Mouse (Mus musculus) activated CD4-positive, CD25-positive, alpha-beta regulatory T cell, adult 4 months (primary cell): Measurements from ENCODE around the gene Olfr1148. TPM values are rescaled to one million over a fixed set of nuclear protein-coding genes. Genes with fewer than 3 reads are reported as not detected.

Experiments used
- ATAC-seq: one replicate; pipeline ENCODE4 v1.8.0; 2017
- polyA plus RNA-seq, 2 experiments: library from polyadenylated mRNA; unstranded; fragments of 100-300 nt; shearing (Covaris generic); gene quantifications; one replicate each; pipeline ENCODE4 v1.2.1; 2017

Olfr1148 gene
- polyA plus RNA-seq: not detected

- no peak for ATAC-seq
Measured at GRCm38 (mm10) chr2:87830233-87830632, at the start of gene Olfr1148. Gene Olfr1148, plus strand, starts transcription at chr2:87830533.

DNA sequence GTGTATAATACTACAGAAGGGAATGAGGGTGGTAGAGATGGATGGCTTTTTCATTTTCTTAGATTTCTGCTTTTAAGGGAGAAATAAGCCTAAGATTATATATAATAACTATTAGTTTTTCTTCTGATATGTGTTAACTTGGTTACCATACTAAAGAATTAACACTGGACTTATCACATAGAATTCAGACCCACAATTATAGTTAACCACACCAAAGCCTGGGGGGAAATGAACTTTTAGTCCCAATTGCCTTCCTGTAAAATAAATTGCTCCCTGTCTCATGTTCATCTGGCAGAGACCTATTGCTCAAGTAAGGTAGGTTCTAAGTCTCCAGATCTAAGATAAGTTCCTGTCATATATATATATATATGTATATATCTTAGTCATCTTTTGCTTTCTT, 30.0 kb upstream of the Olfr1148 start, which contains the start of gene Olfr1143:
TSS of gene Olfr1143 (plus strand) at position 301 of the 400 bp plus-strand sequence.
- no peak for ATAC-seq

DNA sequence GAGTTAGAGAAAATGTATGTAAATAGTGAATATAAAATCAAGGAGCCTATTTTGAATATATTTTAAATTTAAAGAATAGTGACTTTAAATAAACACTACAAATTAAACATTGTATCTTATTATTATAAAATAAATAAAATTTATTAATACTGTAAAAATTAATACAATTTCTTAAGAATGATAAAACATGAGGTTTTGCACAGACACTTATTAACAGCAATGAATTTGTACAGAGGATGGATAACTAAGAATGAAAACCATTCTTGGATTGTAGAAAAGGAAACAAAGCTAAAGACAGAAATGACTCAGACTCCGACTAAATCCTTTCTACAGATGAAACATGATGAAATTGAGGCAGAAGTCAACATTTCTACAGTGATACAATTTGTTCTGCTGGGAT, 20.8 kb upstream of the Olfr1148 start, which contains the start of gene Olfr1145:
TSS of gene Olfr1145 (plus strand) at position 301 of the 400 bp plus-strand sequence.
- ATAC-seq: no peak

DNA sequence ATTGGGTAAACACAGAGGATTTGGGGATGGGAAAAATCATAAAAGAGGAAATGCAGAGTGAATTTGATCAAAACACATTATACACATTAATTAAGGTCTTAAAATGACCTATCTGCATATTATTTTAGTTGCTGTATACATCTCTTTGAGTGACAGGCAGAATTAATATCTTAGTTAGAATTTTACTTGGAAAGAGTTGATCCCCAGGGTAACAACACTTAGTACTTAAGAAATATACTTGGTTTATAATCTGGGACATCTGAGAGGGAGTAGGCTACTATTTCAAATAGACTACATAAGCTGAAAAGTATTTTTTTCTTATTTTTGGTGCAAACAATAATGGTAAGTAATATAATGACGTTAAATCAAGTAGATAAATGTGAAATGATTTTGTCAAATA, 13.4 kb downstream of the Olfr1148 start, which contains the start of gene Olfr1150-ps1:
TSS of gene Olfr1150-ps1 (plus strand) at position 301 of the 400 bp plus-strand sequence.
- ATAC-seq: no peak

DNA sequence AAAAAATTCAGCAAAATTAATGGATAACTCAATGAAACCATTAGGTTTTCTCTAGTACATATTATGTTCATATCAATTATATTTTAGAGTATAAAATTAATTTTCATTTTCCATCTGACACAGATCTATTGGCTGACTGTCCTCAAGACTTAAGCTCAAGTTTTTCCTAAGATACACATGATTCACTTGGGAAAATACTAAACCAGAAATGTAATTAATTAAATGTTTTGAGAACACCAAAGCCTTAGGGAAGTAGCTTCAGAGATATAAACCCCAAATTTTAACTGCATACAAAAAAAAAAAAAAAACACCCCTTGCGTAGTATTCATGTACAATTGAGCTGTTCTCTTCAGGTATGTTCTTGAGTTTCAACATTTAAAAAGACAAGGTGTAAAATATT, 25.2 kb downstream of the Olfr1148 start, which contains the start of gene Olfr1151:
TSS of gene Olfr1151 (plus strand) at position 301 of the 400 bp plus-strand sequence.
- ATAC-seq: no peak

GRCm38 (mm10) chr2:87866192-87866591, 35.9 kb downstream of the Olfr1148 start, which contains the start of gene Olfr1152:
Gene Olfr1152, plus strand, starts transcription at chr2:87866492.
- no peak for ATAC-seq

Other genes starting within 250 kb of the Olfr1148 start
- gene Olfr1130, start 224.3 kb upstream of the Olfr1148 start, polyA plus RNA-seq: not detected
- not detected for gene Olfr1131, start 203.4 kb upstream of the Olfr1148 start, polyA plus RNA-seq
- gene Olfr1132, start 193.0 kb upstream of the Olfr1148 start, polyA plus RNA-seq: not detected
- gene Olfr1133, start 183.2 kb upstream of the Olfr1148 start, polyA plus RNA-seq: not detected
- gene Olfr1134, start 172.1 kb upstream of the Olfr1148 start, polyA plus RNA-seq: not detected
- not detected for gene Olfr1135, start 156.9 kb upstream of the Olfr1148 start, polyA plus RNA-seq
- gene Olfr1136, start 136.6 kb upstream of the Olfr1148 start, polyA plus RNA-seq: not detected
- gene Olfr1137, start 117.4 kb upstream of the Olfr1148 start, polyA plus RNA-seq: not detected
- gene Olfr1138, start 90.6 kb upstream of the Olfr1148 start, polyA plus RNA-seq: not detected
- gene Olfr1140, start 86.8 kb upstream of the Olfr1148 start, polyA plus RNA-seq: not detected
- not detected for gene Olfr1141, start 76.5 kb upstream of the Olfr1148 start, polyA plus RNA-seq
- not detected for gene Olfr152, start 51.0 kb upstream of the Olfr1148 start, polyA plus RNA-seq
- not detected for gene Olfr1143, start 29.9 kb upstream of the Olfr1148 start, polyA plus RNA-seq
- gene Olfr1145, start 20.7 kb upstream of the Olfr1148 start, polyA plus RNA-seq: not detected
- not detected for gene Olfr1150-ps1, start 13.5 kb downstream of the Olfr1148 start, polyA plus RNA-seq
- gene Olfr1151, start 25.3 kb downstream of the Olfr1148 start, polyA plus RNA-seq: not detected
- gene Olfr1152, start 36.0 kb downstream of the Olfr1148 start, polyA plus RNA-seq: under 1 TPM in 1 of 2 experiments, not detected in 1; 0.08 TPM
- not detected for gene Olfr1153, start 64.4 kb downstream of the Olfr1148 start, polyA plus RNA-seq
- gene Olfr1154, start 74.6 kb downstream of the Olfr1148 start, polyA plus RNA-seq: not detected
- gene Olfr1155, start 114.6 kb downstream of the Olfr1148 start, polyA plus RNA-seq: not detected
- gene Olfr1156, start 122.6 kb downstream of the Olfr1148 start, polyA plus RNA-seq: under 1 TPM in 1 of 2 experiments, not detected in 1; 0.20 TPM
- gene Olfr1157, start 137.8 kb downstream of the Olfr1148 start, polyA plus RNA-seq: under 1 TPM in 1 of 2 experiments, not detected in 1; 0.15 TPM
- gene Olfr74, start 144.1 kb downstream of the Olfr1148 start, polyA plus RNA-seq: not detected
- not detected for gene Olfr1158, start 159.6 kb downstream of the Olfr1148 start, polyA plus RNA-seq
- not detected for gene Olfr1160, start 177.7 kb downstream of the Olfr1148 start, polyA plus RNA-seq
- gene Olfr1161, start 192.2 kb downstream of the Olfr1148 start, polyA plus RNA-seq: not detected
- not detected for gene Olfr73, start 207.2 kb downstream of the Olfr1148 start, polyA plus RNA-seq
- gene Olfr1162, start 220.6 kb downstream of the Olfr1148 start, polyA plus RNA-seq: not detected
- not detected for gene Olfr1163, start 241.3 kb downstream of the Olfr1148 start, polyA plus RNA-seq